Mouse (Mus musculus): ENCODE measurements around the gene Capn2. TPM values are rescaled to one million over a fixed set of nuclear protein-coding genes. Genes with fewer than 3 reads are reported as not detected.
A peak's percentile ranks its signal among the peaks of the same experiment; 100 is the strongest.

The Capn2 gene
- polyA plus RNA-seq, 1 experiment from 2014 or later, result 281 TPM

GRCm38 (mm10) chr1:182553649-182554375, 36.4 kb upstream of the Capn2 start:
- no peaks in the 10 kb centered on the region for H3K27me3 ChIP-seq
- DNase-seq (ENCODE audit: low read depth, low spot score), result no peak
- in situ Hi-C loops (cut with MboI; ENCODE audit: low pct_unique_long_range_greater_than_20kb), result loop anchor here (10.0 kb wide), 1 partner anchor 721 kb away; no protein-coding TSS in a partner anchor
- ChIA-PET CTCF (interaction anchor here (0.9 to 2.0 kb wide), 7 partner anchors 17 to 407 kb away, joined by 3 to 5 read pairs (median 3); no protein-coding TSS in a partner anchor), POLR2A (no interaction called here)
- peak; percentile 79 for TF ChIP-seq CTCF (IDR thresholded peaks at IDR 0.05)
- no peak for ATAC-seq

GRCm38 (mm10) chr1:182550761-182551160, 33.4 kb upstream of the Capn2 start:
- in situ Hi-C loops (cut with MboI; ENCODE audit: low pct_unique_long_range_greater_than_20kb), result loop anchor here (10.0 kb wide), 1 partner anchor 724 kb away; no protein-coding TSS in a partner anchor
- no peak for TF ChIP-seq CTCF (IDR thresholded peaks at IDR 0.05)
- H3K27me3 ChIP-seq, result no peaks in the 10 kb centered on the region
- ATAC-seq (no peak), DNase-seq (ENCODE audit: low read depth, low spot score) (no peak)
- CTCF ChIA-PET, result no interaction called here
- POLR2A ChIA-PET, result interaction anchor here (0.5 kb wide), 1 partner anchor 11 kb away, joined by 3 read pairs; no protein-coding TSS in a partner anchor

GRCm38 (mm10) chr1:182543906-182544305, 26.5 kb upstream of the Capn2 start:
- DNase-seq (ENCODE audit: low read depth, low spot score), result no peak
- no peak for ATAC-seq
- ChIA-PET CTCF (interaction anchor here (1.0 kb wide), 1 partner anchor 54 kb away, joined by 3 read pairs; no protein-coding TSS in a partner anchor), POLR2A (no interaction called here)
- no peaks in the 10 kb centered on the region for H3K27me3 ChIP-seq
- in situ Hi-C loops (cut with MboI; ENCODE audit: low pct_unique_long_range_greater_than_20kb), result loop anchor here (5.0 to 25.0 kb wide), 2 partner anchors 402 to 657 kb away; no protein-coding TSS in a partner anchor
- no peak for TF ChIP-seq CTCF (IDR thresholded peaks at IDR 0.05)

- no peaks in the 10 kb centered on the region for H3K27me3 ChIP-seq
- in situ Hi-C loops (cut with MboI; ENCODE audit: low pct_unique_long_range_greater_than_20kb), result loop anchor here (5.0 to 25.0 kb wide), 2 partner anchors 401 to 656 kb away; no protein-coding TSS in a partner anchor
- DNase-seq (ENCODE audit: low read depth, low spot score) (peak; percentile 86), ATAC-seq (peak; percentile 79)
- CTCF ChIA-PET, result no interaction called here
- POLR2A ChIA-PET, result no interaction called here
- TF ChIP-seq CTCF (IDR thresholded peaks at IDR 0.05), result no peak
Measured at GRCm38 (mm10) chr1:182543136-182543535, 25.7 kb upstream of the Capn2 start.

- ATAC-seq, result no peak
- DNase-seq (ENCODE audit: low read depth, low spot score), result no peak
- ChIA-PET CTCF (no interaction called here), POLR2A (no interaction called here)
- no peak for TF ChIP-seq CTCF (IDR thresholded peaks at IDR 0.05)
- in situ Hi-C loops (cut with MboI; ENCODE audit: low pct_unique_long_range_greater_than_20kb), result loop anchor here (5.0 to 25.0 kb wide), 2 partner anchors 400 to 655 kb away; no protein-coding TSS in a partner anchor
- H3K27me3 ChIP-seq, result no peaks in the 10 kb centered on the region
Measured at GRCm38 (mm10) chr1:182542110-182542509, 24.7 kb upstream of the Capn2 start.

- no peak for DNase-seq (ENCODE audit: low read depth, low spot score)
- in situ Hi-C loops (cut with MboI; ENCODE audit: low pct_unique_long_range_greater_than_20kb), result loop anchor here (5.0 to 25.0 kb wide), 2 partner anchors 47 to 652 kb away; no protein-coding TSS in a partner anchor
- ATAC-seq, result no peak
- ChIA-PET CTCF (interaction anchor here (0.8 to 2.4 kb wide), 5 partner anchors 11 to 415 kb away, joined by 3 to 9 read pairs (median 4); partner anchors contain the start of gene Srp9), POLR2A (interaction anchor here (0.6 kb wide), 2 partner anchors 12 to 650 kb away, joined by 3 read pairs; no protein-coding TSS in a partner anchor)
- peak; percentile 75 for TF ChIP-seq CTCF (IDR thresholded peaks at IDR 0.05)
- H3K27me3 ChIP-seq, result no peaks in the 10 kb centered on the region
Measured at GRCm38 (mm10) chr1:182539023-182539940, 21.9 kb upstream of the Capn2 start.

GRCm38 (mm10) chr1:182535080-182535481, 17.7 kb upstream of the Capn2 start:
- ATAC-seq (no peak), DNase-seq (ENCODE audit: low read depth, low spot score) (no peak)
- no peaks in the 10 kb centered on the region for H3K27me3 ChIP-seq
- in situ Hi-C loops (cut with MboI; ENCODE audit: low pct_unique_long_range_greater_than_20kb), result loop anchor here (5.0 to 25.0 kb wide), 2 partner anchors 43 to 648 kb away; no protein-coding TSS in a partner anchor
- ChIA-PET CTCF (interaction anchor here (1.2 to 1.7 kb wide), 2 partner anchors 55 to 166 kb away, joined by 3 read pairs; no protein-coding TSS in a partner anchor), POLR2A (no interaction called here)
- no peak for TF ChIP-seq CTCF (IDR thresholded peaks at IDR 0.05)

- no peak for ATAC-seq
- CTCF ChIA-PET, result interaction anchor here (1.4 kb wide), 1 partner anchor 44 kb away, joined by 5 read pairs; no protein-coding TSS in a partner anchor
- in situ Hi-C loops (cut with MboI; ENCODE audit: low pct_unique_long_range_greater_than_20kb), result loop anchor here (25.0 kb wide), 1 partner anchor 646 kb away; no protein-coding TSS in a partner anchor
Measured at GRCm38 (mm10) chr1:182533583-182533982, 16.2 kb upstream of the Capn2 start.

GRCm38 (mm10) chr1:182527921-182528858, 10.8 kb upstream of the Capn2 start:
- H3K27me3 ChIP-seq, result no peaks in the 10 kb centered on the region
- DNase-seq (ENCODE audit: low read depth, low spot score) (peak; percentile 89), ATAC-seq (peak; percentile 95)
- POLR2A ChIA-PET, result interaction anchor here (0.7 to 1.7 kb wide), 5 partner anchors 9 to 67 kb away, joined by 3 to 7 read pairs (median 3); no protein-coding TSS in a partner anchor
- CTCF ChIA-PET, result interaction anchor here (1.0 to 1.5 kb wide), 5 partner anchors 8 to 35 kb away, joined by 3 to 5 read pairs (median 4); no protein-coding TSS in a partner anchor
- TF ChIP-seq CTCF (IDR thresholded peaks at IDR 0.05), result no peak
- in situ Hi-C loops (cut with MboI; ENCODE audit: low pct_unique_long_range_greater_than_20kb), result loop anchor here (10.0 to 25.0 kb wide), 2 partner anchors 403 to 641 kb away; partner anchors contain the start of gene Srp9

More at GRCm38 (mm10) chr1:182533583-182533982, 16.2 kb upstream of the Capn2 start:
- POLR2A ChIA-PET, result no interaction called here
- H3K27me3 ChIP-seq, result no peaks in the 10 kb centered on the region
- DNase-seq (ENCODE audit: low read depth, low spot score), result no peak
- no peak for TF ChIP-seq CTCF (IDR thresholded peaks at IDR 0.05)
